Mouse (Mus musculus): ENCODE data around the gene Poldip2.
A peak's percentile ranks its signal among the peaks of the same experiment; 100 is the strongest.
"Not testable (repeated sequence)": the region's sequence is repeated elsewhere in the genome, so short reads cannot be mapped to it uniquely, and the experiment has no call there.

The Poldip2 gene

DNA sequence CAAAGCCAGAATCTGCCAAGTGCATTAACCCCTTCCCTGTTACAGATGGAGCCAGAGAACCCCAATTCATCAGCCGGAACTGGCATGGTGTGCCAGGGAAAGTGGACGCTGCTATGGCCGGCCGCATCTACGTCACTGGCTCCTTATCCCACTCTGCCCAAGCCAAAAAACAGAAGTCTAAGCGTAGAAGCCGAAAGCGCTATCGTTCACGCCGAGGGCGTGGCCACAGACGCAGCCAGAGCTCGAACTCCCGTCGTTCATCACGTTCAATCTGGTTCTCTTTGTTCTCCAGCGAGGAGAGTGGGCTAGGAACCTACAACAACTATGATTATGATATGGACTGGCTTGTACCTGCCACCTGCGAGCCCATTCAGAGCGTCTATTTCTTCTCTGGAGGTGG, 10.5 kb upstream of the Poldip2 start:
- DNase-seq (ENCODE audit: low spot score), result no peak

DNA sequence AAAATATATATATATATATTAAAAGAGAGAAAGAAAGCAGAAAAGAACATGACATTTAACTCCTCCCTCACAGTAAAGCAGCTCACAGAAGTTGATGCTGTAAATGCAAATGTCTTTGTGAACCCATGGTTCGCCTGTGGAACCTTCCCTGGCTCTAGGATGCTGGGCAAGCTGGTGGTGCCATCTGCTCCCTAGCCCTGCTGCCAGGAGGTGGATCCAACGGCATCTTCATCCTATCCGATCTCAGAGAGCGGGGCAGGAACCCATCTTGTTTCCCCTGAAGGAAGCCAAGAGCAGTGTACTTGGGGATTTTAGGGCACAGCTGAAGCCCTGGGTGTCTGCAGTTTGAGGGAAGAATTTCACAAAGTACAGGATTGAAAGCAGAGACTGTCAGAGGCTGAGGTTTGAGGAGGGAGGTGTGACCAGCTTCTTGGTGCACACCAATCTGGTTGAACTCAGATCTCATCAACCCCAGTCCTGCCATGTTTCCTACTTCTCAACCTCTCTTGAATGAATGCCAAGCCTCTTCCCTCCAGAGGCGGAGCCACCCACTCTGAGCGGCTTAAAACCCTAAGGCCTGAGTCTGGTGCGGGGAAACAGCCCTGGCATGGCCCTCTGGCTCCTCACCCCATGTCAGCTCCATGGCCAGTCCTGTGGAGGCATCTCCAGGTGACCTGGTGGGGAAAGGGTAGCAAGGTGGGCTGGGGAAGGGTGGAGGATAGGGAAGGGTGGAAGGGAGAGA, 8.9 kb upstream of the Poldip2 start, which contains the start of gene Sebox:
TSS of gene Sebox (plus strand) at position 539 of the 742 bp plus-strand sequence.
- DNase-seq (ENCODE audit: low spot score), result no peak

DNA sequence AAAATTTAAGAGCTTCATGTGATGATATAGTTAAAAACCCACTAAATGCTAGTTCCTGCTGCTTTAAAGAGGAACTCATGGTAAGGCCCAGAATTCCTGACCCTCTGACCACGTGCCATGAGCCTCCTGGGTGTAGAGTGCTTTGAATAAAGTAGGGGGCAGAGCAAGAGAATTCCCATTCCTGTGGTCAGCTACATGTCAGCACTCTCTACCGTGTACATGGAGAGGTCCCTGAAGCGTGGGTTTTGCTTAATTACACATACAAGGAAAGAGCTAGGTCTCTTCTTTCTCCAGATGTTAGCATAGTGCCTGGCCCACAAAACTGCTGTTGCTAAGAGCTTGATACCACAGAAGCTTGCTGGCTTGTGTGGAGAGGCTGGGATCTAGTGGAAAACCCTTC, 6.6 kb upstream of the Poldip2 start:
- no peak for DNase-seq (ENCODE audit: low spot score)

DNA sequence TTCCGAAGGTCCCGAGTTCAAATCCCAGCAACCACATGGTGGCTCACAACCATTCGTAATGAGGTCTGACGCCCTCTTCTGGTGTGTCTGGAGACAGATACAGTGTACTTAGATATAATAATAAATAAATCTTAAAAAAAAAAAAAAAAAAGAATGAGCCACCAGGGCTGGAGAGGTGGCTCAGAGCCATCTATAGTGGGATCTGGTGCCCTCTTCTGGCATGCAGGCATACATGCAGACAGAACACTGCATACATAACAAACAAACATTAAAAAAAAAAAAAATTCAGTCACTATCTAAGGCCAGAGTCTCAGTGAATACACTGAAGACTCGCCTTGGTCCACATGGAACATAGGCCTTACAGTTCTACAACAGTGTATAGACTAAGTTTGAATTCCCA, 2.8 kb upstream of the Poldip2 start:
- DNase-seq (ENCODE audit: low spot score), result no peak

DNA sequence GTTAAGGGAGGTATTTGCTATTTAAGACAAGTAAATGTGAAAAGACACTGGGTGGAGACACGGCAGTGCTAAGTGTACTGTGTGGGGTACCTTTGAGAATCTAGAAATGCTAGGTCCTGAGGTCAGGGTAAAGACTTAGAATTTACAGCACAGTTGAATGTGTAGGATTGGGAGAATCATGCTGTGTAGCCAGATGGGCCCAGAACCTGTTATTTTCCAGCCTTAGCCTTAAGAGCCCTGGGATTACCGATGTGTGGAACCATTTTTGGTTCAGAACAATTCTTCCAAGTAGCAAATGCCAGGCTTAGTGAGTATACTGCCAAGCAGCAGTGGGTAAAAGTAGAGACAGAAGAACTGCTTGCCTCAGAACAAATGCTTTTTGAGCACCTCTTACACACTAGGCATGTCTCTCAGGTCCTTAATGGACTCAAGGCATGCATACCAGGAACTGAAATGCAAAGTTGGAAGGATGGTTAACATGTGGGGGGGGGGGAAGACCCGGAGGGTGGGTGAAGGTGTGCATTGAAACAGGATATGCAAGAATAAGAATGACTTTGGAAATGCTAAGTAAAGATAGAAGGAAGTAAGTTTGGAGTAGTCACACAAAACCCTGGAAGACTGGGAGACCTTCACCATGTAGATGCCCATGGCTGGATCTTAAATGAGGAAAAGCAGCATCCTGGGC, 1.3 kb downstream of the Poldip2 start:
- no peak for DNase-seq (ENCODE audit: low spot score)

DNA sequence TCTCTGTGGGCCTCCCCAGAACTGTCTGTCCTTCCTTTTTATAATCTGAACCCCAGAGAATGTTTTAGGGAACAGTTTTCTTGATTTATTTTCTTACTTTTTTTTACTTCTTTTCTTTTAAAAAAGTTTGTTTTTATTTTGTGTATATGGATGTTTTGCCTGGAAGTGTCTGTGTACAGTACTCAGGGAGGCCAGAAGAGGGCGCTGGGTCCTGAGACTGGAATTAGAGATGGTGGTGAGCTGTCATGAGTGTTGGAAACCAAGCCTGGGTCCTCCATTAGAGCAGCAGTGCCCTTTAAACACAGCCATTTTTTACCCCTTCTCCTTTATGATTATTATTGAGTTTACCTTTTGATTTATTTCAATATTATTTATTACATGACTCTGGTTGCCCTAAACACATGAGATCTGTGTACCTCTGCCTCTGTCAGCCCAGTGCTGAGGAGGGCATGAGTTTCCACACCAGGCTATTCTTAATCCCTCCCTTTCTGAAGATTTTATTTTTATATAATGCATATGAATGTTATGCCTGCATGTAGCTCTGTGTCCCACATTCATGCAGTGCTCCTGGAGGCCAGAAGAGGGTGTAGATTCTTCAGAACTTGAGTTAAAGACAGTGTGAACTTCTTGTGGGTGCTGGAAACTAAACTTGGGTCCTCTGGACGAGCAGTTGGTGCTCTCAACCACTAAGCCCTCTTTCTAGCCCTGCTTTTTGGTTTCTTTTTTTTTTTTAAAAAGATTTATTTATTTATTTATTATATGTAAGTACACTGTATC, 3.7 kb downstream of the Poldip2 start:
- no peak for DNase-seq (ENCODE audit: low spot score)

DNA sequence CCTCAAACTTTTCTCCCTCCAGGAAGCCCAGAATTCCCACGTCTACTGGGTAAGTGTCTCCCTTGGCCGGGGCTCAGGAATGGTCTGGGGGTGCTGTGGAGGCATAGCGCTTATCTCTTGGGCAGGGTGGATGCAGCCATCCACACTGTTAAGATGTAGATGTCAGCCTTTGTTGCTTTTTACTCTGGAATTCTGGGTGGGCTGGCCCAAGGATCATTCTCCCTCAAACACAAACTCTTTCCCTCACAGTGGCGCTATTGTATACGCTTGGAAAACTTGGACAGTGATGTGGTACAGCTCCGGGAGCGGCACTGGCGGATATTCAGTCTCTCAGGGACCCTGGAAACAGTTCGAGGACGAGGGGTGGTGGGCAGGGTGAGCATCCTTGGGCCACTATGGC, 6.9 kb downstream of the Poldip2 start:
- no peak for DNase-seq (ENCODE audit: low spot score)

DNA sequence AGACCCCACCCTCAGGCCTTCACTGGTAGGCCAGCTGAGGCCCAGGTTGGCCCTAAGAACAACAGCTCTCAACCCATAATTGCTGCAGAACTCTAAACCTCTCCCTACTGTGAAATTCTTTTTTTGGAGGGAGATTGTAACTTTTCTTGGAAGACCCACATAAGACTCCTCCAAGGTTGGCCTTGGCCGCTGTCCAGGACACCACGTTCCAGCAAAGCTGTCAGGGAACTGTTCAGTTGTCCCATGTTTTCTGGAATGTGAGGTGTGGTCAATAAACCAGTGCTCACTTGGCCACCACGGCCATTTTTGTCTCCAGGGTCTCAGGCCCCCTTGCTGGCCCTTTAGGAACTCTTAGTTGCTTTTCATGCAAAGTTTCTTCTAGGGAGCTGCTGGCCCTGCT, 9.9 kb downstream of the Poldip2 start:
- no peak for DNase-seq (ENCODE audit: low spot score)

DNA sequence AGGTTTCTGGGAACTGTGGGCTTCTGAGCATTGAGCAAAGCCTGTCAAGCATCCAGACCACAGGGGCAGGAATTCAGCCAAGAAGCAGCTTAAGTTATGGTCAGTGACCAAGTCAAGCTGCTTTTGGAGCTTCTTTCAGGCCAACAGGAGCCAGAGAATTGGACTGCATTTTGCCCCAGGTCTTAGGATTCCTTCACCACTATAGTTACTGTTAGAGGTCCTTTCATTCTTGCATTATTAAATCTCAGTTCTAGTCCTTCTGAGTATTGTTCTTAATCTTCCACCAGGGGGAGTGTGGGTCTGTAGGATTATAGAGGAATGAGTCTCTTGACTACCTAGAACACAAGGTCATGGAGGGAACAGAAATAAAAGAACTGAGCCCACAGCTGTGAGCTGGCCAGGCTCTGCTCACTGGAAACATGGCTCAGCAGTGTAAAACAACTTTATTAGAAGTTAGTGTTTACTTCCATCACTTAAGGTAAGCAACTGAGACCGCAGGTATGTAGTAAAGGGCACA, 10.5 kb downstream of the Poldip2 start:
- no peak for DNase-seq (ENCODE audit: low spot score)

DNA sequence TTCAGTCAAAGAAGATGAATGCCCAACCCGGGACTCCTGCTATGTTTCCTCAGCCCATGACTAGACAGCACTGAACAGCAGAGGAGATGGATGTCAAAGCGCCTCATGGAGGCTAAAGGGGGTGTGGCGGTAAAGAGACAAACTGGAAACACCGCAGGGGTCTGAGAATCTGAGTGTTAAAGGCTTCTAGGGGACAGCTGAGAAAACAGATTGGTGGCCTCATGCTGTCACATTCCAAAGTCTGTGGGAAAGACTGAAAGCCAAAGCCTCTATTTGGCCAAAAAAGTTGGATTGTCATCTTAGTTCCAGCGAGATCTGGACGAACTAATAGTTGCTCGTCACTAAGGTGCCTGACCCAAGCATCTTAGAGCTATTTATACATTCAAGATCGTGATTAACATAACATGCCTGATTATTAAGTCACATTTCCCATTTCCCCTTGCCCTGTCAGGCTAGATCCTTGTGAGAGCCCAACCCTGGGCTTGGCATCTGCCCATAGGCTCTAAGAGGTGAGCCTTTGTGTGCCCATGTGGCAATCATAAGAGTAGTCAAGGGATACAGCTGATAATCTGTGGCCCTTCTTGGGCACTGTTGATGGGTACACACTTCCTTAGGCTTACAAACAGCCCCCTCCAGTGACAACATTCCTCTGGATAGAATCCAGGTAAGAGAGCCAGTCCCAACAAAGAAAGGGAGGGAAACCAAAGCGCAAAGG, 11.4 kb downstream of the Poldip2 start:
- no peak for DNase-seq (ENCODE audit: low spot score)

DNA sequence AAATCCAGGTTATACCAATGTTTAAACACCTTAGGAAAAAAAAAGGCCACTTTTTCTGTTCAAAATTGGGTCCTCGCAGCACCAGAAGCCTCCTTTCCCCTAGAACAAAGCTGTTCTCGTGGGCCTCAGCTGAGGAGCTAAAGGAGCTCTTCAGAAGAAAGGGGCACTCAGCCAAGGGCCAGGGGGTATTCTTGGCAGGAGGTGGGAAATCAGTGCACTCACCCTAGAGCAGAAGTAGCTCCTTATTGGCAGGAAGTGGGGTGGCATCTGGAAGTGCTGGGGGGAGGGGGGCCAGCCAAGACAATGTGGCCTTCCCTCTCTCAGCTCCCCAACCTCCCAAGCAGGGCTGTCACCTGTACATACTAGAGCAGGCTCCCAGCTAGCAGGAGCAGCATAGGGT, 12.8 kb downstream of the Poldip2 start:
- DNase-seq (ENCODE audit: low spot score), result no peak

DNA sequence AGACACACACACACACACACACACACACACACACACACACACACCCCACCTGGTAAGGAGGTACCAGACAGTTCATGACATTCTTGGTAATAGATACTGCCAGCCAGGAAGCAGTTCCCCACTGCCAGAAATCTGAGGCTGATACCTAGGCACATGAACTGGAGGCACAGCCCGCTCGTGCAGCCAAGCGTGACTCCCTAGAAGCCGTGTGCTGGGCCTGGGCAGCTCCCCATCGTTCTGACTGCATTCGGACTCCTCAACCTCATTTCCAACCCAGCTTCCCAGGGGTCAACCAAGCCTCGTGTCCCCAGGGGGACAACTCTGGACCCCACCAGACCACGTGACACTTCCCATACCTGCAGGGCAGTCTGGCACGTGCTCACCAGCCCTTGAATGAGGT, 16.7 kb downstream of the Poldip2 start:
- DNase-seq (ENCODE audit: low spot score), result no peak

DNA sequence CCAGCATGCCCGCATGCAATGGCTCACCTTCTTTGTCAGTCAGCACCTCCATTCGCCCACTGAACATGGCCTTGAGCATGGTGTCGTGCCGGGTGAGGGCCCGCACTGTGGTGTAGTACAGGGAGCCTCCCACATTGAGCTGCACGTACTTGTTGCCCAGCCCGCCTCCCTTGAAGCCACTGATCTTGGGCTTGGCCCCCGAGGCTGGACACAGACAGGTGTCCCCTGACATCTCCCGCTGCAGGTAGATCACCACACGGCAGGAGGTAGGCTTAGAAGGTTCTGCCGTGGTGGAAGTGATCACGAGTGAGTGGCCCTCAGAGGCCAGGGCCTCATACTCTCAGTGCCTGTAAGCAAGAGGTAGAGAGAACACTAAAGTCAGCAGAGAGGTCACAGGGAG, 18.0 kb downstream of the Poldip2 start:
- no peak for DNase-seq (ENCODE audit: low spot score)

DNA sequence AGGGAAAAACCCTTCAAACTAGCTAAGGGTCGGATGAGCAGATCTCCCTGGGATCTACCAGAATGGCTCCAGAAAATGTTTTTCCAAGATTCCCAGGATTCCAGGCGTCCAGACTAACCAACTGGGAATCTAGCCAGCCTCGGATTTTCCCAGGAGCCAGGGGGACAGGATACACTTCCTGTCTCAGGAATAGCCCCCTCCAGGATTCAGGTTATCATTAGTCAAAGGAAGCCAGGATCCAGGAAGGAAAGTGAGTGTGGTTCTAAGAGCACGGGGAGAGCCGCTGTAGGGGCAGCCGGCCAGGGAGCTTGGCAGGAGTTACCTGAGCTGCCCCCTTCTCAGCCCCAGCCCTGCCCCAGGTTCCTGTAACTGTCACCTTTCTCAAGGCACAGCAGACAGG, 19.1 kb downstream of the Poldip2 start:
- DNase-seq (ENCODE audit: low spot score), result no peak

DNA sequence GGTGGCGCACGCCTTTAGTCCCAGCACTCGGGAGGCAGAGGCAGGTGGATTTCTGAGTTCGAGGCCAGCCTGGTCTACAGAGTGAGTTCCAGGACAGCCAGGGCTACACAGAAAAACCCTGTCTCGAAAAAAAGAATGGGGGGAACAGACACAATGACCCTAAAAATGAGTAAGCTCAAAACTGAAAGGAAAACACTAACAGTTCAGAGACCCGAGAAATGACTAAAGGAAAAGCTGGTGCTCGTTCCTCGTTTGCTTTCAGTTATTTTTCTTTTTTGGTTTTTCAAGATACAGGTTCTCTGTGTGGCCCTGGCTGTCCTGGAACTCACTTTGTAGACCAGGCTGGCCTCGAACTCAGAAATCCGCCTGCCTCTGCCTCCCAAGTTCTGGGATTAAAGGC, 19.5 kb downstream of the Poldip2 start:
- DNase-seq (ENCODE audit: low spot score), result not testable (repeated sequence)

DNA sequence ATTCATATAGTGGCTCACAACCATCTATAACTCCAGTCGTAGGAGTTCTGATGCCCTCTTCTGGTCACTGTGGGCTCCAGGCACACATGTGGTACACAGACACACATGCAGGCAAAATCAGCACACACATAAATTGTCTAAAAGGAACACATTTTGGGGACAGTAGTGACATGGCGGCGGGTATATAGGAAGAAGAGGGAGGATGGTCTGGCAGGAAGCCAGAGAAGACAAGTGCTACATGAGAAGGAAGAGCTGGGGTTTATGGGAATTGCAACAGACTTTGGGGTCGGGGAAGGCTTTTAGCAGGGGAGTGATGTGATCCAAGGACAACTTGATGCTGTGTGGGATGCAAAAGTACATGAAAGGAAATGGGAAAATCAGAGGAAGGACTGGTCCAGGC, 22.5 kb downstream of the Poldip2 start:
- no peak for DNase-seq (ENCODE audit: low spot score)

DNA sequence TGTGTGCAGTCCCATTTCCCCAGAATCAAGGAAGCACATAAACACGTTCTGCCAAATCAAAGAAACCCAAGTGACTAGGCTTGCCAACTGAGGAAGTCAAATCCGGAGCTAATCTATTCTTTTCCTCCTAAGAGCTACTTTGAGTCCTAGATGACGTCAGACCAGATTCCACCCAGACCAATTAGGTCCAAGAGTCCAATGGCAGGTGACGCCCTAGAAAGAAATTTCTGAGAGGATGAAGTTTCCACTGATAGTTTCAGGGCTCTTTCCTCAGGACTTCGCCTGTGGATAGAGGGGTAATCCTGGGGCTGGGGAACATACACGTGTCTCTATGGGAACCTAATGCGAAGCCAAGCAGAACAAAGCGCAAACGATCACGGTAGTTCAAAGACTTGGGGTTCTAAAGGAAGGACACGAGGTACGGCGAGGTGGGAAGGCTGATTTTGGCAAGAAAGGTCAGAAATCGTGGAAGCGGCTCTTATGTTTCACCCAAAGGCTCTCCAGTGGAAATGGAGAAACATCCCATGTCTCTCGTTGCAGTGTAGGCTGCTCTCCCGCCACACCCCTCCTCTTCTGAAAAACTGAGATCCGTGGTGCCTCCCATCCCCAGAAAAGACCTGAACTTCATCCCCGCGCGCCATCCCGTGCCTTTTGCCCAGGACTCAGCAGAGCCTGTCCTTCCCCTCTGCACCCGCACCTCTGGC, 23.5 kb downstream of the Poldip2 start:
- no peak for DNase-seq (ENCODE audit: low spot score)

DNA sequence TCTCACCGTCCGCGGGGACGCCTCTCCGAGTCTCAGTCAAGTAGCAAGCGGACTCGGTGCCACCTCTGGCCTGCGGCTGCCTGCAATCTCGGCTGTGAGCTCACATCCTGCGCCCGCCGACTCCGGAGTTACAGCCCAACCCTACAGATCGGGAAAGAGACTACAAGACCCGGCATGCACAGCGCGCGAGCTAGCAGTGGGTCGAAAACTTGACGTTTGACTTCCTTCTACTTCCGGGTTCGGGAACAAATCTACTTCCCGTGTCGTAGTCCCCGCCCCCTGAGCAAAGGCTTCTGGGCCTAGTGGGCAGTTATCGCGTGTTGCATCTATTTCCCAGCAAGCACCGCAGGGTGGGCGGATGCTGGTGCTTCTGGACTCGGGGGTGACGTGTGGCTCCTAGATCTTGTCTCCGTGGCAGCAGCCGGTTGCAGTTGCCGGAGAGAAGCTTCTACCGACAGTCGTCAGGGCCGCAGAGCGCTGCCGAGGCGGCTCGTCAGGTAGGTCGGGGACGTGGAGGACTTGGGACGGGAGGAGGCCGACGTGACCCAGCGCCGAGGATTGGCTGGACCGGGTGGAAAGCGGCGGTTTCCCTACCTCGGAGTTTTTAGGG, 24.2 kb downstream of the Poldip2 start, which contains the start of the genes Tnfaip1 and Ift20:
TSS of gene Tnfaip1 (minus strand) at position 253 of the 610 bp plus-strand sequence.
TSS of gene Ift20 (plus strand) at position 282 of the 610 bp plus-strand sequence.
- peak; percentile 98 for DNase-seq (ENCODE audit: low spot score)

DNA sequence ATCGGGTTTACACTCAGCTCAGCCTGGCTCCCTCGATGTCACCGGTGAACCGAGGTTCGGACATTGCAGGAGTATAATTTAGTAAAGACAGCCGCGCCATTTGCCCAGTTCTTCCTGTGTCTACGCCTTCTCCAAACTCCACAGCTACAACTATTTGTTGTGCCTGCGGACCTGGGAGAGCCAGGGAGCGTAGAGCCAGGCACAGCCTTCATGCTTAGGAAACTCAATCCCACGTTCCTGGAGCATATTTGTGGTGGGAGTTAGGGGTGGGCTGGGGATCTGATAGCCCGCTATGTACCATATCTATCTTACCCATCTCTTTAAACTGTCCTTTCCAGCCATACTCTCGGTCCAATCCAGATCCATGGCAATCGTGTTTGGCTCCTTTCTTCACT, 24.7 kb downstream of the Poldip2 start:
- DNase-seq (ENCODE audit: low spot score), result no peak

DNA sequence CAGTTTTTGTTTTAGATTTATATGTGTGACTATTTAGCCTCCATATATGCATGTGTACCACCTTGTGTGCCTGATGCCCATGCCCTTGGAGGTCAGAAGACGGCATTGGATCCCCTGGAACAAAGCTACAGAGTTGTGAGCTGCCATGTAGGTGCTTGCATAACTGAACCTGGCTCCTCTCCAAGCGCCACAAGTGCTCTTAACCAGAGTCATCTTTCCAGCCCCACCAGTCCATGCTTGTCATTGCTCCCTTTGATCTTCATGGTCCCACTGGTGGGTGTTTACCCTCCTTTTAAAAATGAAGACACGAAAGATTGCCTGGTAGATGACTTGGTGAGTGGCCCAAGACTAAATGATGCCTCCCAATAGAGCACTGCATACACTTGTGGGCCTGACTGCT, 28.4 kb downstream of the Poldip2 start:
- DNase-seq (ENCODE audit: low spot score), result no peak

All from ovary, adult 18-20 months (tissue).